Mouse (Mus musculus) heart, embryonic 12.5 days (tissue): Measurements from ENCODE around the gene Dapk1. TPM values are rescaled to one million over a fixed set of nuclear protein-coding genes. Genes with fewer than 3 reads are reported as not detected.

Source experiments
- ATAC-seq: fragments of 200-750 bp; cut with Nextera tagmentation; 2 replicates; pipeline ENCODE4 v1.8.0; 2017; ENCODE audit warnings: moderate TSS enrichment, moderate library complexity; ENCODE audit not compliant: insufficient number of reproducible peaks, low FRiP score
- H3K27ac ChIP-seq: fragments of 300-500 bp; sonication (generic); 2 replicates; pipeline ENCODE4 v1.5.1; 2016; ENCODE audit warnings: mild to moderate bottlenecking, moderate library complexity; ENCODE audit not compliant: poor library complexity, severe bottlenecking
- H3K27me3 ChIP-seq: fragments of 300-500 bp; sonication (generic); replicated peaks from 2 replicates; pipeline ENCODE4 v1.6.1; 2016; ENCODE audit warnings: mild to moderate bottlenecking, moderate library complexity
- H3K36me3 ChIP-seq: fragments of 300-500 bp; sonication (generic); 2 replicates; pipeline ENCODE4 v1.6.1; 2016; ENCODE audit warnings: mild to moderate bottlenecking, moderate library complexity
- H3K4me1 ChIP-seq: fragments of 300-500 bp; sonication (generic); replicated peaks from 2 replicates; pipeline ENCODE4 v1.6.1; 2016; ENCODE audit warnings: mild to moderate bottlenecking
- H3K4me2 ChIP-seq: fragments of 300-500 bp; sonication (generic); 2 replicates; pipeline ENCODE4 v1.6.1; 2016; ENCODE audit warnings: mild to moderate bottlenecking, moderate library complexity
- H3K4me3 ChIP-seq: fragments of 300-500 bp; sonication (generic); 2 replicates; pipeline ENCODE4 v1.5.1; 2016; ENCODE audit warnings: mild to moderate bottlenecking
- H3K9ac ChIP-seq: fragments of 300-500 bp; sonication (generic); 2 replicates; pipeline ENCODE4 v1.6.1; 2016; ENCODE audit warnings: mild to moderate bottlenecking, moderate library complexity
- H3K9me3 ChIP-seq: fragments of 300-500 bp; sonication (generic); replicated peaks from 2 replicates; pipeline ENCODE4 v1.6.1; 2016; ENCODE audit warnings: mild to moderate bottlenecking, moderate library complexity
- WGBS: fragments of 180-500 bp; shearing (Covaris S2); methylation state at CpG from one replicate; pipeline ENCODE4 v1.1.7; 2016; 5-methylcytosine and 5-hydroxymethylcytosine counted together
- polyA plus RNA-seq: library from polyadenylated mRNA; unstranded; fragments of >200 nt; fragmentation: Nextera tagmentation; extraction: Ambion mirVana; gene quantifications from 2 replicates; pipeline ENCODE4 v1.2.1, GENCODE M21; 2016

Dapk1 gene
- polyA plus RNA-seq, 1 experiment from 2014 or later: 12.5 TPM

- peak overlapping the region; percentile 2; the same call in 1 of the 2 replicates for H3K27ac ChIP-seq
- WGBS: 63% methylated on average over 10 of the region's 10 CpGs
- H3K27me3 ChIP-seq: no peaks in the 10 kb centered on the region
These were observed 93.6 kb downstream of the Dapk1 start for GRCm38 (mm10) chr13:60695186-60695980.

GRCm38 (mm10) chr13:60696323-60696722, 94.6 kb downstream of the Dapk1 start:
- peaks cover 11% of the 10 kb centered on the region; the same call in 1 of the 2 replicates for H3K9me3 ChIP-seq
- no peak overlapping the region for H3K9ac ChIP-seq
- H3K36me3 ChIP-seq: no peaks in the 10 kb centered on the region
- no peak overlapping the region for H3K4me3 ChIP-seq
- peaks cover 22% of the 10 kb centered on the region for H3K4me1 ChIP-seq
- no peak overlapping the region for H3K27ac ChIP-seq
- no peak for ATAC-seq
- 71% methylated on average over 14 of the region's 14 CpGs for WGBS
- H3K4me2 ChIP-seq: no peak overlapping the region
- no peaks in the 10 kb centered on the region for H3K27me3 ChIP-seq

More at GRCm38 (mm10) chr13:60695186-60695980, 93.6 kb downstream of the Dapk1 start:
- Histone ChIP-seq H3K4me3 (no peak overlapping the region), H3K9ac (no peak overlapping the region), H3K9me3 (peaks cover 11% of the 10 kb centered on the region; the same call in 1 of the 2 replicates), H3K4me2 (no peak overlapping the region), H3K4me1 (peaks cover 22% of the 10 kb centered on the region), H3K36me3 (no peaks in the 10 kb centered on the region)
- ATAC-seq: no peak

- Histone ChIP-seq H3K27me3 (no peaks in the 10 kb centered on the region), H3K9me3 (peaks cover 11% of the 10 kb centered on the region; the same call in 1 of the 2 replicates), H3K27ac (no peak overlapping the region), H3K4me2 (no peak overlapping the region), H3K4me3 (no peak overlapping the region), H3K4me1 (peaks cover 22% of the 10 kb centered on the region), H3K36me3 (no peaks in the 10 kb centered on the region), H3K9ac (no peak overlapping the region)
- ATAC-seq: no peak
- WGBS: 45% methylated on average over 8 of the region's 8 CpGs
These were observed 95.0 kb downstream of the Dapk1 start for GRCm38 (mm10) chr13:60696741-60697140.

GRCm38 (mm10) chr13:60698021-60698420, 96.3 kb downstream of the Dapk1 start:
- no peak overlapping the region for H3K4me2 ChIP-seq
- peaks cover 22% of the 10 kb centered on the region for H3K4me1 ChIP-seq
- H3K4me3 ChIP-seq: no peak overlapping the region
- no peak overlapping the region for H3K27ac ChIP-seq
- ATAC-seq: no peak
- H3K36me3 ChIP-seq: no peaks in the 10 kb centered on the region
- WGBS: 84% methylated on average over 2 of the region's 2 CpGs
- no peaks in the 10 kb centered on the region for H3K9me3 ChIP-seq
- no peak overlapping the region for H3K9ac ChIP-seq
- no peaks in the 10 kb centered on the region for H3K27me3 ChIP-seq

- Histone ChIP-seq H3K27me3 (no peaks in the 10 kb centered on the region), H3K27ac (no peak overlapping the region), H3K4me3 (no peak overlapping the region), H3K36me3 (no peaks in the 10 kb centered on the region), H3K4me1 (peaks cover 8% of the 10 kb centered on the region; the same call in 1 of the 2 replicates), H3K4me2 (no peak overlapping the region), H3K9ac (no peak overlapping the region), H3K9me3 (no peaks in the 10 kb centered on the region)
- WGBS: 85% methylated on average over 12 of the region's 12 CpGs
- ATAC-seq: no peak
These were observed 100.0 kb downstream of the Dapk1 start for GRCm38 (mm10) chr13:60701671-60702171.

GRCm38 (mm10) chr13:60707541-60708468, 106.1 kb downstream of the Dapk1 start:
- Histone ChIP-seq H3K4me3 (no peak overlapping the region), H3K4me2 (no peak overlapping the region), H3K36me3 (no peaks in the 10 kb centered on the region), H3K27me3 (no peaks in the 10 kb centered on the region), H3K9ac (no peak overlapping the region), H3K4me1 (0 out of 2 replicates have a peak, but pooled peaks cover 2% of the 10 kb centered on the region), H3K9me3 (no peaks in the 10 kb centered on the region), H3K27ac (no peak overlapping the region)
- no peak for ATAC-seq
- WGBS: 80% methylated on average over 16 of the region's 16 CpGs

- Histone ChIP-seq H3K4me3 (no peak overlapping the region), H3K9ac (no peak overlapping the region), H3K9me3 (no peaks in the 10 kb centered on the region), H3K4me2 (no peak overlapping the region), H3K27ac (no peak overlapping the region), H3K36me3 (no peaks in the 10 kb centered on the region), H3K27me3 (no peaks in the 10 kb centered on the region), H3K4me1 (0 out of 2 replicates have a peak, but pooled peaks cover 2% of the 10 kb centered on the region)
- WGBS: 73% methylated on average over 6 of the region's 6 CpGs
- ATAC-seq: no peak
These were observed 107.4 kb downstream of the Dapk1 start for GRCm38 (mm10) chr13:60709136-60709535.

- Histone ChIP-seq H3K4me3 (no peak overlapping the region), H3K27ac (no peak overlapping the region), H3K27me3 (no peaks in the 10 kb centered on the region), H3K4me2 (no peak overlapping the region), H3K36me3 (no peaks in the 10 kb centered on the region), H3K9me3 (no peaks in the 10 kb centered on the region), H3K4me1 (0 out of 2 replicates have a peak, but pooled peaks cover 2% of the 10 kb centered on the region), H3K9ac (no peak overlapping the region)
- WGBS: 78% methylated on average over 3 of the region's 3 CpGs
- ATAC-seq: no peak
These were observed 109.2 kb downstream of the Dapk1 start for GRCm38 (mm10) chr13:60710963-60711362.

GRCm38 (mm10) chr13:60713537-60713936, 111.8 kb downstream of the Dapk1 start:
- ATAC-seq: no peak

GRCm38 (mm10) chr13:60716107-60716506, 114.4 kb downstream of the Dapk1 start:
- Histone ChIP-seq H3K36me3 (peaks cover 4% of the 10 kb centered on the region; the same call in 1 of the 2 replicates), H3K27me3 (no peaks in the 10 kb centered on the region), H3K27ac (no peak overlapping the region), H3K4me1 (0 out of 2 replicates have a peak, but pooled peaks cover 2% of the 10 kb centered on the region), H3K4me3 (no peak overlapping the region), H3K9ac (no peak overlapping the region), H3K4me2 (no peak overlapping the region), H3K9me3 (no peaks in the 10 kb centered on the region)
- no peak for ATAC-seq
- WGBS: 52% methylated on average over 3 of the region's 3 CpGs

More at GRCm38 (mm10) chr13:60713537-60713936, 111.8 kb downstream of the Dapk1 start:
- Histone ChIP-seq H3K36me3 (no peaks in the 10 kb centered on the region), H3K27me3 (no peaks in the 10 kb centered on the region), H3K4me3 (no peak overlapping the region), H3K4me2 (no peak overlapping the region), H3K9me3 (no peaks in the 10 kb centered on the region), H3K27ac (no peak overlapping the region), H3K9ac (no peak overlapping the region), H3K4me1 (0 out of 2 replicates have a peak, but pooled peaks cover 2% of the 10 kb centered on the region)
- WGBS: 90% methylated on average over 4 of the region's 4 CpGs
